Mouse (Mus musculus) small intestine, adult 2 months (tissue): Measurements from ENCODE around the gene Lonp2. TPM values are rescaled to one million over a fixed set of nuclear protein-coding genes. Genes with fewer than 3 reads are reported as not detected.

Experiments
- H3K27ac ChIP-seq: fragments of 200-500 bp; 2 replicates; pipeline ENCODE4 v1.5.1; 2012; ENCODE audit warnings: low read depth, low read length, control low read depth, inconsistent platforms; ENCODE audit not compliant: insufficient read depth
- H3K27me3 ChIP-seq: fragments of 200-500 bp; 2 replicates; pipeline ENCODE4 v1.6.1; 2012; ENCODE audit warnings: mild to moderate bottlenecking, moderate library complexity, low read length, inconsistent platforms; ENCODE audit not compliant: control insufficient read depth, insufficient read depth
- H3K36me3 ChIP-seq: fragments of 200-500 bp; 2 replicates; pipeline ENCODE4 v1.6.1; 2012; ENCODE audit warnings: mild to moderate bottlenecking, low read length, control low read depth, inconsistent platforms; ENCODE audit not compliant: control insufficient read depth, insufficient read depth
- H3K4me1 ChIP-seq: fragments of 200-500 bp; 2 replicates; pipeline ENCODE4 v1.6.1; 2012; ENCODE audit warnings: low read length, inconsistent platforms, mixed read lengths; ENCODE audit not compliant: control insufficient read depth, insufficient read depth, insufficient read length
- H3K4me3 ChIP-seq: fragments of 200-500 bp; 2 replicates; pipeline ENCODE4 v1.5.1; 2012; ENCODE audit warnings: low read depth, mild to moderate bottlenecking, control low read depth, inconsistent platforms, low read length, moderate library complexity
- CTCF ChIP-seq: fragments of 200-500 bp; IDR thresholded peaks from 2 replicates; pipeline ENCODE4 v1.5.1; 2012; ENCODE audit warnings: low read depth, mild to moderate bottlenecking, control low read depth, inconsistent platforms, low read length, moderate library complexity, mixed read lengths; ENCODE audit not compliant: insufficient replicate concordance, insufficient read length; ENCODE audit errors: extremely low read depth
- POLR2A ChIP-seq: fragments of 200-500 bp; IDR thresholded peaks from 2 replicates; pipeline ENCODE4 v1.6.1; 2012; ENCODE audit warnings: low read depth, mild to moderate bottlenecking, control low read depth, inconsistent platforms, low read length, moderate library complexity
- WGBS: fragments of 180-500 bp; shearing (Covaris S2); methylation state at CpG from one replicate; pipeline ENCODE4 v1.1.7; 2018; 5-methylcytosine and 5-hydroxymethylcytosine counted together
- polyA plus RNA-seq: library from polyadenylated mRNA; depleted of rRNA; stranded (reverse); fragments of >200 nt; gene quantifications from 2 replicates; pipeline ENCODE4 v1.2.3, GENCODE M21; 2012; rRNA removed

The Lonp2 gene
- polyA plus RNA-seq, 1 experiment, result 59.5 TPM

GRCm38 (mm10) chr8:86768499-86768898 is 144.7 kb downstream of the Lonp2 start:
- 29% methylated on average over 5 of the region's 5 CpGs for WGBS
- H3K4me3 ChIP-seq, result no peak overlapping the region
- H3K4me1 ChIP-seq, result peaks cover 39% of the 10 kb centered on the region
- H3K27me3 ChIP-seq, result no peaks in the 10 kb centered on the region
- TF ChIP-seq CTCF (no peak), POLR2A (no peak)
- peak overlapping the region; percentile 91 for H3K27ac ChIP-seq
- H3K36me3 ChIP-seq, result no peaks in the 10 kb centered on the region

GRCm38 (mm10) chr8:86769945-86770715 is 146.3 kb downstream of the Lonp2 start:
- TF ChIP-seq CTCF (no peak), POLR2A (no peak)
- H3K4me3 ChIP-seq, result no peak overlapping the region
- 37% methylated on average over 1 of the region's 1 CpGs for WGBS
- H3K27ac ChIP-seq, result peak overlapping the region; percentile 51
- peaks cover 35% of the 10 kb centered on the region for H3K4me1 ChIP-seq
- no peaks in the 10 kb centered on the region for H3K27me3 ChIP-seq
- no peaks in the 10 kb centered on the region for H3K36me3 ChIP-seq

Other genes with a start within 250 kb of the Lonp2 start
- gene Abcc12, start 43.4 kb upstream of the Lonp2 start, polyA plus RNA-seq, result 0.03 TPM in 1 of 2 replicates, not detected in the other
- 2.2 and 6.3 TPM in 2 replicates for gene Gm10638, start 121.7 kb downstream of the Lonp2 start, polyA plus RNA-seq
- gene Siah1a, start 121.9 kb downstream of the Lonp2 start, polyA plus RNA-seq, result 6.8 and 14.7 TPM in 2 replicates